Mouse (Mus musculus): ENCODE results near the gene Fezf1.

- TF ChIP-seq CTCF (IDR thresholded peaks at IDR 0.05; ENCODE audit: control insufficient read depth, insufficient read depth, insufficient replicate concordance, low read depth, low read length): no peak
- TF ChIP-seq POLR2A (IDR thresholded peaks at IDR 0.05; ENCODE audit: control insufficient read depth, low read depth, low read length): no peak
Measured at GRCm38 (mm10) chr6:23243821-23244760, 4.1 kb downstream of the Fezf1 start.

All from testis, adult 2 months (tissue).